Mouse (Mus musculus) naive thymus-derived CD4-positive, alpha-beta T cell, adult 5 months (primary cell): ENCODE results near the gene P4hb. TPM values are rescaled to one million over a fixed set of nuclear protein-coding genes. Genes with fewer than 3 reads are reported as not detected.

Source experiments
- polyA plus RNA-seq: library from polyadenylated mRNA; unstranded; fragments of 100-300 nt; shearing (Covaris generic); gene quantifications from one replicate; pipeline ENCODE4 v1.2.1, GENCODE M21; 2017

Gene P4hb
- 187 TPM for polyA plus RNA-seq

GRCm38 (mm10) chr11:120572752-120573584 is at the start of gene P4hb:
Gene P4hb (minus strand): TSS chr11:120573253.

GRCm38 (mm10) chr11:120617519-120618112 is 44.6 kb upstream of the P4hb start, which contains the start of gene Pcyt2:
Gene Pcyt2 (minus strand): TSS chr11:120617936.

GRCm38 (mm10) chr11:120608241-120609034 is 35.4 kb upstream of the P4hb start, which contains the start of gene Npb:
Gene Npb (plus strand): TSS chr11:120608477.

GRCm38 (mm10) chr11:120598283-120598989 is 25.4 kb upstream of the P4hb start, which contains the start of the genes Alyref and Anapc11:
Gene Alyref (minus strand): TSS chr11:120598365.
Gene Anapc11 (plus strand): TSS chr11:120598421.

GRCm38 (mm10) chr11:120581490-120582267 is 8.6 kb upstream of the P4hb start, which contains the start of gene Arhgdia:
Gene Arhgdia (minus strand): TSS chr11:120581624.

GRCm38 (mm10) chr11:120550810-120551440 is 22.1 kb downstream of the P4hb start, which contains the start of gene Ppp1r27:
Gene Ppp1r27 (minus strand): TSS chr11:120551132.

GRCm38 (mm10) chr11:120549168-120549945 is 23.7 kb downstream of the P4hb start, which contains the start of gene Mcrip1:
Gene Mcrip1 (minus strand): TSS chr11:120549727.

GRCm38 (mm10) chr11:120530085-120530964 is 42.7 kb downstream of the P4hb start, which contains the start of gene Gcgr:
Gene Gcgr (plus strand): TSS chr11:120530699.

Other genes starting within 250 kb of the P4hb start
- gene Actg1, start 224.7 kb downstream of the P4hb start, polyA plus RNA-seq: 1,734 TPM
- not detected for gene Fscn2, start 211.7 kb downstream of the P4hb start, polyA plus RNA-seq
- gene Faap100, start 194.5 kb downstream of the P4hb start, polyA plus RNA-seq: 24.8 TPM
- 56.3 TPM for gene Nploc4, start 135.5 kb downstream of the P4hb start, polyA plus RNA-seq
- not detected for gene Tspan10, start 130.6 kb downstream of the P4hb start, polyA plus RNA-seq
- gene Pde6g, start 119.8 kb downstream of the P4hb start, polyA plus RNA-seq: 0.19 TPM
- 2.3 TPM for gene Oxld1, start 115.2 kb downstream of the P4hb start, polyA plus RNA-seq
- 24.3 TPM for gene Ccdc137, start 115.1 kb downstream of the P4hb start, polyA plus RNA-seq
- 11.5 TPM for gene Arl16, start 105.6 kb downstream of the P4hb start, polyA plus RNA-seq
- gene Mrpl12, start 88.6 kb downstream of the P4hb start, polyA plus RNA-seq: 43.3 TPM
- gene Slc25a10, start 81.4 kb downstream of the P4hb start, polyA plus RNA-seq: 6.9 TPM
- gene Gcgr, start 42.6 kb downstream of the P4hb start, polyA plus RNA-seq: not detected
- gene Mcrip1, start 23.5 kb downstream of the P4hb start, polyA plus RNA-seq: 80.5 TPM
- gene Ppp1r27, start 22.1 kb downstream of the P4hb start, polyA plus RNA-seq: not detected
- 668 TPM for gene Arhgdia, start 8.4 kb upstream of the P4hb start, polyA plus RNA-seq
- gene Alyref, start 25.1 kb upstream of the P4hb start, polyA plus RNA-seq: 272 TPM
- gene Anapc11, start 25.2 kb upstream of the P4hb start, polyA plus RNA-seq: 79.1 TPM
- not detected for gene Npb, start 35.2 kb upstream of the P4hb start, polyA plus RNA-seq
- gene Pcyt2, start 44.7 kb upstream of the P4hb start, polyA plus RNA-seq: 242 TPM
- gene Sirt7, start 52.0 kb upstream of the P4hb start, polyA plus RNA-seq: 190 TPM
- 23.3 TPM for gene Mafg, start 60.3 kb upstream of the P4hb start, polyA plus RNA-seq
- 1.1 TPM for gene Pycr1, start 70.5 kb upstream of the P4hb start, polyA plus RNA-seq
- not detected for gene Myadml2, start 74.9 kb upstream of the P4hb start, polyA plus RNA-seq
- not detected for gene Notum, start 87.9 kb upstream of the P4hb start, polyA plus RNA-seq
- gene Aspscr1, start 99.7 kb upstream of the P4hb start, polyA plus RNA-seq: 141 TPM
- 77.0 TPM for gene Cenpx, start 140.5 kb upstream of the P4hb start, polyA plus RNA-seq
- gene Lrrc45, start 140.7 kb upstream of the P4hb start, polyA plus RNA-seq: 69.5 TPM
- 1.1 TPM for gene Rac3, start 148.2 kb upstream of the P4hb start, polyA plus RNA-seq
- gene Dcxr, start 154.0 kb upstream of the P4hb start, polyA plus RNA-seq: 0.66 TPM
- not detected for gene Cbr2, start 158.9 kb upstream of the P4hb start, polyA plus RNA-seq
- gene Hmga1b, start 189.5 kb upstream of the P4hb start, polyA plus RNA-seq: 1.0 TPM
- 32.5 TPM for gene Rfng, start 211.0 kb upstream of the P4hb start, polyA plus RNA-seq
- gene Gps1, start 211.0 kb upstream of the P4hb start, polyA plus RNA-seq: 115 TPM
- 58.8 TPM for gene Dus1l, start 223.2 kb upstream of the P4hb start, polyA plus RNA-seq